Mouse (Mus musculus) brain, embryonic 14.5 days (tissue): ENCODE results near the gene Ankfn1. TPM values are rescaled to one million over a fixed set of nuclear protein-coding genes. Genes with fewer than 3 reads are reported as not detected.

Source experiments
- DNase-seq: peaks from one replicate; pipeline ENCODE4 v3.0.0-alpha.2; 2011; ENCODE audit warnings: low read depth
- CTCF ChIP-seq: fragments of 200-500 bp; IDR thresholded peaks from 2 replicates; pipeline ENCODE4 v1.5.1; 2012; ENCODE audit warnings: inconsistent platforms, mild to moderate bottlenecking, moderate library complexity, borderline replicate concordance; ENCODE audit not compliant: insufficient read depth, insufficient read length; ENCODE audit errors: extremely low read depth
- POLR2A ChIP-seq: fragments of 200-500 bp; IDR thresholded peaks from 2 replicates; pipeline ENCODE4 v1.6.1; 2012; ENCODE audit warnings: mild to moderate bottlenecking, inconsistent platforms, borderline replicate concordance; ENCODE audit not compliant: poor library complexity, insufficient read depth, insufficient read length, severe bottlenecking; ENCODE audit errors: extremely low read depth
- polyA plus RNA-seq: library from polyadenylated mRNA; depleted of rRNA; stranded (reverse); fragments of >200 nt; gene quantifications from 2 replicates; pipeline ENCODE4 v1.2.3, GENCODE M21; 2012; rRNA removed

The Ankfn1 gene
- polyA plus RNA-seq, 1 experiment: 6.5 TPM

DNA sequence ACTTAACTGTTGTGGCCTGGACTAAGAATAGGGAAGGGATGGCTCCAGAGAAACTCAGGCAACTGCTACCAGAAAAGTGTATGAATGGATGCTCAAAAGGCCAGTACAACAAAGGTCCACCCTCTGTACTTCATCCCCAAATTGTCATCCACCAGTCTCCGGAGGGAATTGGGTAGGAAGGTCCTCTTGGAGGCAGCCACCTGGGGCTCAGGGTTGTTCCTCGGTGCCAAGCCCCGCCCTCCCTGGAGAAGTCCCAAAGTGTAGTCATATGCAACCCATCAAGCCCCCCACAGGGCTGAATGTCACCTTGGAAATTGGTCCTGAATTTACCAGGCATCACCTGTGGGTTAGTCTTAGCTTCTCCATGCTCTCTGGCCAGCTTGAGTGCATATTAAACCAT lies 413.5 kb downstream of the Ankfn1 start:
- no peak for TF ChIP-seq CTCF
- TF ChIP-seq POLR2A: no peak

DNA sequence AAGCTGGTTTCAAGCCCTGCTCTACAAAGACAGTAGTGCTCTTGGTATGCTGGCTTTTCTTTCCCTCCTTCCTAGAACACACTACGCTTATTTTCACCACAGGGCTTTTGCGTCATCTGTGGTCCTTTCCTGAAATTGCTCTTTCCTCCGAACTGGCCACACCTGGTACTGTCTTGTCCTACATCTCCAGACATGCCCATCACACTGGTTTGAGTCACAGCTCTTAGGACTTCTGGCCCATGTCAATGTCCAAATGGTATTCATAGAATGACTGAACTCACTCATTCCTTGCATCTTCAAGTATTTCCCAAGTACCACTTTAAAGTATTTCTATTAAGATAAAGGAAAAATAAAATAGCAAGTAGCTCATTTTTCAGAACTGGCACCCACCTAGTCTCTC lies 416.6 kb downstream of the Ankfn1 start:
- DNase-seq: no peak
- TF ChIP-seq CTCF (no peak), POLR2A (no peak)

More for the DNA sequence above, 413.5 kb downstream of the Ankfn1 start:
- DNase-seq: no peak

- TF ChIP-seq POLR2A: no peak
- TF ChIP-seq CTCF: no peak
- DNase-seq: no peak
Measured at GRCm38 (mm10) chr11:89358546-89358945, 418.9 kb downstream of the Ankfn1 start.

GRCm38 (mm10) chr11:89356479-89356878 lies 421.0 kb downstream of the Ankfn1 start:
- DNase-seq: no peak
- TF ChIP-seq CTCF (no peak), POLR2A (no peak)

DNA sequence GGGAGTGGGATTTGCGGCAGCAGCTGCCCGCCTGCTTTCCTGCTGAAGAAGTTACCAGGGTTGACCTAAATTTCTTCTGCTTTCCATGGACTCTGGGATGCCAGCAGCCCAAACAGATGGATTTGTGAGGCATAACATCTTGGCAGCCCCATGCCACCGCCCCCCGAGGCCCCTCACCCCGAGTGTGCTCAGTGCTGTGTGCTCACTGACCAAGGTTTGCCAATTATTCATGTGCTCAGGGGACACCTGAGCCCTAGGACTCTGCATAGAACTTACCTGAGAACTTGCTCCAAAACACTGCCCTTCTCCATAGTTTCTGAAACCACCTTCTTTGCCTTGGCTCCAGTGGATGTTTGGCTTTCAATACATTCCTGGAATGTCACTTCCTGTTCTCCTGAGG lies 421.4 kb downstream of the Ankfn1 start:
- TF ChIP-seq POLR2A (no peak), CTCF (no peak)
- no peak for DNase-seq

DNA sequence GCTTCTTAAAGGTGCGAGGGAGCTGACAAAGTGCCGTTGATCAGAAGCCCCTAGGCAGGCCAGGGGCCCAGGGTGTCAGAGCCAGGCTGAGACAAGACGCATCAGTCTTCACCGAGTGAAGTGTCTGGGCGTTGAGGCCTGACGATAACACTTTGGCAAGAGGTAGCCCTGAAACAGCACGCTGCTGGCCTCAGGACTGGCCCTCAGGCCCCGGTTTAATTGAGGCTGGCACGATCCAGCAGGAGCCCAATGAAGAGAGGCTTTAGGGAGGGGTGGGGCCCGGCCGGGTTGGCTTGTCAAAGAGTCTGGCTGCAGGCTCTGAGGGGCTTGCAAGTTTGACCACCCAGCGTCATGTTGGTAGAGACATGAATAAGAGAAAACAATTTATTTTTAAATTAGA lies 437.2 kb downstream of the Ankfn1 start:
- TF ChIP-seq CTCF: no peak
- no peak for TF ChIP-seq POLR2A
- DNase-seq: peak; percentile 72

Other genes with a start within 250 kb of the Ankfn1 start
- 0.85 and 1.1 TPM in 2 replicates for gene Pctp, start 225.2 kb upstream of the Ankfn1 start, polyA plus RNA-seq